Mouse (Mus musculus) cortical plate, adult 2 months (tissue): ENCODE results near the gene Sec14l5.

Experiments
- CTCF ChIP-seq: fragments of 200-500 bp; IDR thresholded peaks from 2 replicates; pipeline ENCODE4 v1.5.1; 2011; ENCODE audit warnings: mild to moderate bottlenecking, control low read depth, low read length; ENCODE audit not compliant: insufficient read depth; ENCODE audit errors: extremely low read depth
- POLR2A ChIP-seq: fragments of 200-500 bp; IDR thresholded peaks from 2 replicates; pipeline ENCODE4 v1.6.1; 2011; ENCODE audit warnings: mild to moderate bottlenecking, low read length, control low read depth; ENCODE audit not compliant: insufficient read depth; ENCODE audit errors: extremely low read depth

- no peak for TF ChIP-seq CTCF
- no peak for TF ChIP-seq POLR2A
Observed at GRCm38 (mm10) chr16:5113582-5113981, 33.3 kb upstream of the Sec14l5 start.
